Mouse (Mus musculus): Measurements from ENCODE around the gene 2810408A11Rik.

2810408A11Rik gene

DNA sequence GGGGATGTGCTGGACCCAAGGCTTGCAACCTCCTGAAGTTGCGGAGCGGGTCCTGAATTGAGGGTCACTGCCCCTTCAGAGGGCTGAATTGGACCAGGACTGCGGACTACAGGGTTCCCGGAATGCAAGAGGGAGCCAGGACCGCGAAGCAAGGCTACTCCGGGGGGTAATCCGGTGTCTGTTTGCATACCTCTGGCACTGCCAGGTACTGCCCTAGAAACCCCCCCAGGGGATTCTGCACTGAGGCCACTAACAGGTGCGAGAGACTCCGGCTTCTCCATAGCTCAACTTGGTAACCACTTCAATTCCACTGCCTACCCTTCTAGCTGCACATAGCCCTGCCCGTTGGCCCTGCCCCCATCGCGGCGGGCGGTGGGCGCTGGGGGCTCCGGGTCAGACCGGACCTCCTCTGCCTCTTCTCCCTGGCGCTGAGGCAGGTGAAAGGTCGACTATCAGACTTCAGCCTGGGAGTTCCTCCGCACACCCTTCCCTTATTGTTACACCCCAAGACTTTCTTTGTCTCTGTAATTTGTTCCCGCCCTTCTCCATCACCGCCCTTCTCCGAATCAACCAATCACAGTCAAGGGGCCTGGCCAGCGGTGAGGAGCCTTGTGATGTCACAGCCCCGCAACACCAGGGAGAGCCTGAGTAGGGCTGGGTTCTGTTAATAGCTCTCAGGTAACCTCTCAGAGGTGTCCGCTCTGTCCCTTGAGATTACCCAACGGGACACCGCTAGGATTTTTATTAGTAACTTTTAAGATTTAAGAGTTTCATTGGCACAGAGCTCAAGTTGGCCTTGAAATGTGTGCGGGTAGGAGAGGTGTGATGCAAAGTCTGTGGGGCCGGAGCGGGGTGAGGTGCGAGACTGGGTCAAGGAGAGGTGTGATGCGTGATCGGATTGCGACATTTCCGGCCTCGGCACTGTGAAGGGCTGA lies at the start of gene 2810408A11Rik, which contains the start of gene Neurl4:
TSS of gene 2810408A11Rik (minus strand) at position 517 of the 935 bp plus-strand sequence.
TSS of gene Neurl4 (plus strand) at position 602 of the 935 bp plus-strand sequence.
- peak; percentile 91 for DNase-seq (ENCODE audit: low spot score)

DNA sequence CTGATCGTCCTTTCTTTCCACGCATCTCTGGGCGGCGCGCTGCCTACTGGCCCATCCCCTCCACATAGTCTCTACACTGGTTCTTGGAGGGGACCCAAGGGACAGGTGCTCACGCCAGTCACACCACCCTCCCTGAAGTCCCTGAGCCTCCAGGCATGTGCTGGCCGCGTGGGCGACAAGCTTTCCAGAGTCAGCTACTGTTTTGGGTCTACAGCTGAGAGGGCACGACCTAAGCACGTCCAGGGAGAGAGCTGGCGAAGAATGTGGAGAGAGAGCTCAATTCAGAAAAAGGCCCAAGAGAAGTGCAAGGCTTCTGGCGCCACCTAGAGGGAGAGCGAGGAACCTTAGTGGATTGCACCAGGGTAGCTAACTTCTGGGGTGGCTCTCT lies 48.0 kb upstream of the 2810408A11Rik start:
- DNase-seq (ENCODE audit: low spot score) = peak; percentile 91

DNA sequence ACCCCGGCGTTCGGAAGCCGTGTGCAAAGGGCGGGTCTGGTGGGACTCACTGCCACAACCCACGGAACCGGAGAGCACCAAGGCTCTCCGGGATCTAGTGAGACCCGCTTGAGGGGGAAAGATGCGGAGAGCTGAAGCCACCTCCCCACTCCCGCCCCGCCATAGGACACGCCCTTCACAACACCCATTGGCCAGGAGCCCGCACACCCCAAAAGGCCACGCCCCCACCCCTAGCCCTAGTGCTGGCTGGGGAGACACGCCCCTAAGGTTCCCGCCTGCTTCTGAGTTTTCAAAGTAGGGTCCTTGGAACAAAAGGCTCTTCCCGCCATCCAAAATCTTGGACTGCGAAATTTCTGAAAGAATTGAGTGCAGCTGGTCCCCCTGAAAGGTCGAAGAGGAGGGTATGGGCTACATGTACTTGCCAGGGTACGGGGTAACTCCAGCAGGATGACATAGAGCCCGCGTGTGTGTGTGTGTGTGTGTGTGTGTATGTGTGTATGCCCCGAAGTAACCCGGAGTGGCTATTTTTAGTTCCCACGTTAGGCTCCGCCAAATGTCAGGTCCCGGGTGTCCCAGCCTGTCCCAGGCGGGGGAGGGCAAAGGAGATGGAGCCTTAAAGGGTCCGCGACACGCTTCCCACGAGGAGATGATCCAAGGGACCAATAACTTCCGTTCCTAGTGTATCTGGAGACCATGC lies 47.4 kb upstream of the 2810408A11Rik start, which contains the start of gene Slc2a4:
TSS of gene Slc2a4 (minus strand) at position 123 of the 697 bp plus-strand sequence.
- DNase-seq (ENCODE audit: low spot score) = peak; percentile 94

- DNase-seq (ENCODE audit: low spot score) = peak; percentile 48
Measured at GRCm38 (mm10) chr11:69947337-69948065, 46.7 kb upstream of the 2810408A11Rik start.

DNA sequence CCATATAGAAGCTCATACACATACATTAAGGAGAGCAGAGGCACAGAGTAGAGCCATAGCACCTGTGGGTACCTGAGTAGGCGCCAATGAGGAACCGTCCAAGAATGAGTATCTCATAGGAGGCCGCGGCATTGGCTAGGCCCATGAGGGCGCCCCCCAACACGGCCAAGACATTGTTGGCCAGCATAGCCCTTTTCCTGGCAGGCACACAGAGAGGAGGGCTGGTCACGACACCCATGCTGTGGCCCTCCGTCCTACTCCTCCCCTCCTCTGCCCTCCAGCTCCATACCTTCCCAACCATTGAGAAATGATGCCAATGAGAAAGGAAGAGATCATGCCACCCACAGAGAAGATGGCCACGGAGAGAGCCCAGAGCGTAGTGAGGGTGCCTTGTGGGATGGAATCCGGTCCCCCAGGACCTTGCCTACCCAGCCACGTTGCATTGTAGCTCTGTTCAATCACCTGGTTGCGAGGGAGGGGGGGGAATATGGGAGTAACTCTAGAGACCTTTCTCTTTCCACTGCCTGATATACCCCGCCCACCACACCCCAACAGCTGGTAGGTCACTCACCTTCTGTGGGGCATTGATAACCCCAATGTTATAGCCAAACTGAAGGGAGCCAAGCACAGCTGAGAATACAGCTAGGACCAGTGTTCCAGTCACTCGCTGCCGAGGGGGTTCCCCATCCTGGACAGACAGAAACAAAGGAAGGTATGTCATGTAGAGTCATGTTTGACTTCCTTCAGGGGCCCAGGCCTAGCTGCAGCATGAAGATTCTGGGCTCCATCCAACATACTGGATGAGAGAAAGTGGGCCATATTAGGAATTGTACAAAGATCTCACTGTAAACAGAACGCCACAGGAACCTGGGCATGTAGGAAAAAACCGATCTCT lies 45.5 kb upstream of the 2810408A11Rik start:
- no peak for DNase-seq (ENCODE audit: low spot score)

GRCm38 (mm10) chr11:69945216-69945615 lies 44.4 kb upstream of the 2810408A11Rik start:
- DNase-seq (ENCODE audit: low spot score) = no peak

DNA sequence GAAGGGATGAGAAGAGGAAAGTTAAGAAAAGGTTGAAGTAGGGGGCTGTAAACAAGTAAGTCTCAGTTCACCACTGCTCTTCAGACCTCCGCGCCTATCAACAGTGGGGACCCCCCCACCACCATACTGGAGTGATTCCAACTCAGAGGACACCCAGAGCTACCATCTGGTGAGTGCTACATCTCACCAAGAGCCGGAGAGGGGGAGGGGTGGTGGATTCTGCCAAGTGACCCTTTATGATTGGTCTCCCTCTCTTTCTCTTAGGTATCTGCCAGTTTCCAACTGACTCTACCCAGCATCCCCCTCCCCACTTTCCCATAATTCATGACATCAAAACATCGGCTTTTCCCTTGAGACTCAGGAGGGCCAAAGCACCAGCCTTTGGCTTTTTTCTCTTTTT lies 40.2 kb upstream of the 2810408A11Rik start:
- DNase-seq (ENCODE audit: low spot score) = no peak

GRCm38 (mm10) chr11:69939731-69940130 lies 38.9 kb upstream of the 2810408A11Rik start:
- DNase-seq (ENCODE audit: low spot score) = no peak

GRCm38 (mm10) chr11:69939181-69939580 lies 38.4 kb upstream of the 2810408A11Rik start:
- no peak for DNase-seq (ENCODE audit: low spot score)

DNA sequence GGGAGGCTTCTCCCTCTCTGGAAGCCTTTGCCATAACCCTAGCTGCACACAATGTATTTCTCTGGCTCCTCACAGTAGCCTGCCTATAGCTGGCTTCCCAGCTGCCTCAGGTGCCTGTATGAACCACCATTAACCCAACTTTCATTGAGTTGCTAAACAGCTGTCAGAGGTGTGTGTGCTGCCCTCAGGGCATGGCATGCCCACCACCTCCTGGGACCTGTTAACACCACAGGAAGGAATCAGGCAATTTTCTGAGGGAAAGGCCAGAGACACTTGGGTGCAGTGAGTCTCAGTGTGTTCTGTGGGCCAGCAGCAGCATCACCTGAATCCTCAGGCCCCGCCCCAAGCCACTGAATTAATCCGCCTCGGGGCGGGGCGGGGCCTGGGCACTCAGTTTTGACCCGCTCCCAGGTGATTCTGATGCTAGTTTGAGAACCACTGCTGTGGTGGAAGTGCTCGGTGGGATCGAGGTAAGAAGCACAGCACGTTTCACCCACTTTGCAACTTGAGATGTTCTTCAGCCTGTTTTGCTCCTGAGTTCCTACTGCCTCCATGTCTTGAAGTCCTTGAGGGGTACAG lies 37.7 kb upstream of the 2810408A11Rik start:
- no peak for DNase-seq (ENCODE audit: low spot score)

DNA sequence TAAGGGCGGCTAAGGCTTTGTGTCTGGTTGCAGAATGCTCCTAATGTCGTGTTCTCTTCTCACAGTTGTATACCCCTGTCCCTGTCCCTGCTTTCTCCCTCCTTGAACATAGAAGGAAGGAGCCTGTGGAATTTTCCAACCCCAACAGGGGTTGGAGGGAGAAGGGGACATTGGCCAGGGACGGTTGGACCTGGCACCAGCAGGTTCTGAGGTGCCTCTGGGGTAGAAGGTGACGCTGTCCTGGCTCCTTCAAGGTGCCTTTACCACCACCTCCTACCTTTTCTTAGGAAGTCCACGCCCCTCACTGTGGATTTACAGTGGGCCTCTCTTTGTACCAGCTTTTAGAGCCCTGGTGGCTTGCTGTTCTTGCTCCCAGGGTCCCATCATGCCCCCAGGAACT lies 37.0 kb upstream of the 2810408A11Rik start:
- no peak for DNase-seq (ENCODE audit: low spot score)

DNA sequence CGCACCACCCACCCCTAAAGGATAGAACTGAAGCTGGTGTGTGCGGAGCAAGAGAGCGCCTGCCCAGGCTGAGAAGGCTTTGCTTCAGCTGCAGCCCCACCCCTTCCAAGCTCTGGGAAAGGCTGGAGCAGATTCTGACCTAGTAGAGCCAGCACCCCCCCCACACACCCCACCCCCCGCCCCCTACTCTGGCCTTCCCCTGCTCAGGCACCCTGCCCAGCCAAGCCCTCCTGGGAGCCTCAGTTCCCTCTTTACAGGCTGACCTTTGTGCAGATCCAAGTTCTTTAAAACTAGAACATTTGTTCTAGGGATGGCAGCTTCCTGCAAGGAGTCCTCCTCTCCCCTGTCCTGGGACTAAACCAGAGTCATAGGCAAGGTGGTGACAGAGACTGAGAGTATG lies 36.6 kb upstream of the 2810408A11Rik start:
- DNase-seq (ENCODE audit: low spot score) = no peak

DNA sequence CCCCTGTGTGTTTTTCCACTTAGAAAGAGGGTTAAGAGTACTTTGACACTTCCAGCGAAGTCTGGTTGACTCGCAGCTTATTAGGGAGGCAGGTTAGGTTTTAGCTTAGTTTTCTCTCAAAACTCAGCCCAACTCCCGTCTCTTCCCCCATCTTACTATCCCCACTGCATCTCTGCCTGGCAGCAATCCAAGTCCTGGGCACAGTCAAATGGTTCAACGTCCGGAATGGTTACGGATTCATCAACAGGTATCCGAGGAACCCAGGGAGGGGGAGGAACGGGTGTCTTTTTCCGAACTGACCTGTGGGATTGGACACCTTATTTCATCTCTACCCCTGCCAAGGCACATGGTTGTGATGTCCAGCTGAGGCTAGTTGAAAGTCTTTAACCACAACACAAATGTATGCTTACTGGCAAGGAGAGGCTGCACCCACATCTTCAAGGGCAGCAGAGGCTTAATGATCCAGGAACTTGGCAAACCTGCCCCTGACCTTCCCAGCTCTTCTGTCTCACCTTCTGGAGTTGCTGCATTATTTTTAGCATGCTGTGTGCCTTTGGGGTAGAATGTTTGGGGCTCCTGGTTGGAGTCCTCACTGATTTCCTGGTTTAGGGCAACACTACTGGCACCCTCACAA lies 36.0 kb upstream of the 2810408A11Rik start:
- DNase-seq (ENCODE audit: low spot score) = no peak

DNA sequence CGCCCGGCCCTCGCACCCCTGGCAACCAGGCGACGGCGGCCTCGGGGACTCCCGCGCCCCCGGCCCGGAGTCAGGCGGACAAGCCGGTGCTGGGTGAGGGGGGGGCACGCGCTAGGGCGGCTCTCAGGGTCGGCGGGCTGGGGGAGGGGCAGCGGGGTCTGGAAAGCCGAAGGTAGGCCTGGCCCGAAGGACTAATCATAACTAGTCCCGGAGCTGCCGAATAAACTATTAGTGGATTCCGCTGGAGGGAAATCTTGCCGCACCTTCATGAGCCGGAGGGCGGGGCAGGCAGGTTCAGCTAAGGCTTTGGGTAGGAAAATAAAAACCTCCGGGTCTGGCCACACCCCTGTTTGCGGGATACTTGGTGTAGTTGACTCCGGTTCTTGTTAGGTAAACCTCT lies 35.4 kb upstream of the 2810408A11Rik start:
- DNase-seq (ENCODE audit: low spot score) = no peak

DNA sequence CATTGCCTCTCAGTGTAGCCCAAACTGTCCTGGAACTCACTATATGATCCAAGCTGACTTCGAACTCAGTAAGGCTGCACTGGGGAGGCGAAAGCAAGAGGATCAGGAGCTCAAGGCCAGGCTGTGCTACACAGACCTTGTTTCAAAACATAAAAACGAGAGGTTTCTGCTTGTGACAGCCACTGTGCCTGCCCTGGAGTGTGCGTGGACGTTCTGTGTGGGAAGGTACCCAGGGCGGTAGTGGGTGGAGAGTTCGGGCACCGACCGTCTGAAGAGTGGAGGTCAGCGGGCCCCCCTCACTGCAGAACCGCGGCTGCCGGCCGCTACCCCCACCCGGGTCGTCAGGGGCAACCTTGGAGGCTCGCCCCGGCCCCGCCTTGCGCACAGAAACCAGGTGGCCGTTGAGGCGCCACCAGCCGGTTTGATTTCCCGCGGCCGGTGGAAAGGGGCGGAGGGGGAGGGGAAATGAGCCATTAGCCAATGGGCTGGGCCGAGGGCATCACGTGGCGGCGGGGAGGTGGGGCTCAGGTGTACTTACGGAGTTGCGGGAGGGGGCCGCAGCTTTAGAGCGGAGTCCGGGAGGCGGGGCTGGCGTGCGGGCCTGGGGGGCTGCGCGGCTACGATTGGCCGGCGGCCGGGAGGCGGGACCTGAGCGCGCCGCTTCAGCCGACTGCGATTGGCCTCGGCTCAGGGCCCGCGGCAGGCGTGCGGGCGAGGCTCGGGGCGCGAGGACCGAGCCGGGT lies 34.5 kb upstream of the 2810408A11Rik start, which contains the start of gene Ybx2:
TSS of gene Ybx2 (plus strand) at position 660 of the 743 bp plus-strand sequence.
- peak; percentile 91 for DNase-seq (ENCODE audit: low spot score)

DNA sequence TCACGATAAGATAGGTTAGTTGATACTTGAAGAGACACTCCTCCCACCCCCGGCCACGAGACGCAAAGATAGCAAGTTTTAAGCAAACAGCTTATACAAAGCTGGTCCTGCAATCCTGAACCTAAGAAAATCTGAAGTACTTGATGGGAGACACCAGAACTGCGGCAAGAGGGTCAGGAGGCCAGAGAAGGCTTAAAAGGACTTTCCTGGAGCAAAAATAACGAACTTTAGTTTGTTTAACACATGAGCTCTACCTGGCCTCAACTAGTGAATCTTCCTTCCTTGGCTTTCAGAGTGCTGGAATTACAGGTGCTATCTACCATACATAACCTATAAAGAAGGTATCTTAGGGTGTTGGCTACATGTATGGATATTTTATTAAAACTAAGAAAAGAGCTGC lies 33.9 kb upstream of the 2810408A11Rik start:
- DNase-seq (ENCODE audit: low spot score) = no peak

GRCm38 (mm10) chr11:69934169-69934568 lies 33.4 kb upstream of the 2810408A11Rik start:
- peak; percentile 95 for DNase-seq (ENCODE audit: low spot score)

DNA sequence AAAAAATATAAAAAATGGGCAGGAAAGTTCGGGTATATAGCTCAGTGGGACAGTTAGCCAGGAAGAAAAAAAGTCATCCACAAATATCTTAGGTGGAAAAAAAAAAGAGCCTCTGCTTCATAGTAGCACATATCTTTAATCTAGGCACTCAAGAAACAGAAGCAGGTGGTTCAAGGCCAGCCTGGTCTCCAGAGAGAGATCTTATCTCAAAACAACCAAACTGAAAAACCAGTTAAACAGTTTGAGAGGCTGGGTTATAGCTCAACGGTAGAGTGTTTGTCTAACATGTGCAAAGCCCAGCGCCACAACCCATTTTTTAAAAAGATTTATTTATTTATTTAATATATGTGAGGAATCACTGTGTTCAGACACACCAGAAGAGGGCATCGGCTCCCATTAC lies 32.3 kb upstream of the 2810408A11Rik start:
- no peak for DNase-seq (ENCODE audit: low spot score)

DNA sequence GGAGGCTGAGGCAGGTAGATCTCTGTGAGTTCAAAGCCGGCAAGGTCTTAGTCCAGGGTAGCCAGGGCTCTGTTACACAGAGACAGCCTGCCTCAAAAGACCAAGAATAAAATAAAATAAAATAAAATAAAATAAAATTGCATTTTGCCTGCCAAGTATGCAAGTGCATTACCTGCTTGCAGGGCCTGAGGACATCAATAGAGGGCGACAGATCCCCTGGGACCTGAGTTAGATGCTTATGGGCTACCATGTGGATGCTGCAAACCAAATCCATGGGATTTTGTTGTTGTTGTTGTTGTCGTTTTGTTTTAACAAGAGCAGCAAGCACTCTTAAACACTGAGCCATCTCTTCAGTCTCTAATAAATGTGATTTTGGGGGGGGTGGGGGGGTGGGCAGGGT lies 31.5 kb upstream of the 2810408A11Rik start:
- DNase-seq (ENCODE audit: low spot score) = no peak

Measured in urinary bladder, postnatal 14 days (tissue).